Mouse (Mus musculus) hindbrain, embryonic 15.5 days (tissue): ENCODE measurements at regions not wholly inside any gene's neighbourhood (a gene's known extent, or its start where the extent isn't known, plus 50 kb on each side); places are given as distances from the start of the nearest gene placed in this dataset.
"Not testable (repeated sequence)": the region's sequence is repeated elsewhere in the genome, so short reads cannot be mapped to it uniquely, and the experiment has no call there.

Source experiments
- ATAC-seq: fragments of 200-750 bp; cut with Nextera tagmentation; 2 replicates; pipeline ENCODE4 v1.8.0; 2017; ENCODE audit warnings: low read depth, moderate number of reproducible peaks, moderate TSS enrichment; ENCODE audit not compliant: low FRiP score
- H3K27ac ChIP-seq: fragments of 300-500 bp; sonication (generic); replicated peaks from 2 replicates; pipeline ENCODE4 v1.5.1; 2015; ENCODE audit warnings: mild to moderate bottlenecking, inconsistent platforms
- H3K27me3 ChIP-seq: fragments of 300-500 bp; sonication (generic); 2 replicates; pipeline ENCODE4 v1.6.1; 2015; ENCODE audit warnings: control low read depth, inconsistent platforms
- H3K36me3 ChIP-seq: fragments of 300-500 bp; sonication (generic); 2 replicates; pipeline ENCODE4 v1.6.1; 2015; ENCODE audit warnings: control low read depth, inconsistent platforms
- H3K4me1 ChIP-seq: fragments of 300-500 bp; sonication (generic); replicated peaks from 2 replicates; pipeline ENCODE4 v1.6.1; 2015; ENCODE audit warnings: control low read depth, inconsistent platforms
- H3K4me2 ChIP-seq: fragments of 300-500 bp; sonication (generic); 2 replicates; pipeline ENCODE4 v1.6.1; 2015; ENCODE audit warnings: moderate library complexity, mild to moderate bottlenecking, inconsistent platforms
- H3K4me3 ChIP-seq: fragments of 300-500 bp; sonication (generic); 2 replicates; pipeline ENCODE4 v1.5.1; 2015; ENCODE audit warnings: mild to moderate bottlenecking, inconsistent platforms
- H3K9ac ChIP-seq: fragments of 300-500 bp; sonication (generic); 2 replicates; pipeline ENCODE4 v1.6.1; 2015; ENCODE audit warnings: inconsistent platforms
- H3K9me3 ChIP-seq: fragments of 300-500 bp; sonication (generic); 2 replicates; pipeline ENCODE4 v1.6.1; 2016; ENCODE audit warnings: control low read depth, inconsistent platforms
- WGBS: fragments of 180-500 bp; shearing (Covaris S2); methylation state at CpG from one replicate; pipeline ENCODE4 v1.1.7; 2015; 5-methylcytosine and 5-hydroxymethylcytosine counted together

- Histone ChIP-seq H3K9ac (no peak overlapping the region), H3K9me3 (no peaks in the 10 kb centered on the region), H3K27ac (no peak overlapping the region), H3K4me2 (no peak overlapping the region), H3K27me3 (no peaks in the 10 kb centered on the region), H3K4me3 (no peak overlapping the region), H3K4me1 (no peaks in the 10 kb centered on the region), H3K36me3 (no peaks in the 10 kb centered on the region)
- 25% methylated on average over 1 of the region's 1 CpGs for WGBS
- no peak for ATAC-seq
Observed at GRCm38 (mm10) chr3:118194754-118195153, 326.0 kb upstream of the Snx7 start.

- H3K9me3 ChIP-seq: no peaks in the 10 kb centered on the region
- no peak for ATAC-seq
- H3K4me1 ChIP-seq: no peaks in the 10 kb centered on the region
- H3K4me3 ChIP-seq: no peak overlapping the region
- no peak overlapping the region for H3K4me2 ChIP-seq
- H3K36me3 ChIP-seq: no peaks in the 10 kb centered on the region
- no peaks in the 10 kb centered on the region for H3K27me3 ChIP-seq
- no peak overlapping the region for H3K27ac ChIP-seq
- H3K9ac ChIP-seq: no peak overlapping the region
Observed at GRCm38 (mm10) chr3:118189382-118189781, 320.6 kb upstream of the Snx7 start.

DNA sequence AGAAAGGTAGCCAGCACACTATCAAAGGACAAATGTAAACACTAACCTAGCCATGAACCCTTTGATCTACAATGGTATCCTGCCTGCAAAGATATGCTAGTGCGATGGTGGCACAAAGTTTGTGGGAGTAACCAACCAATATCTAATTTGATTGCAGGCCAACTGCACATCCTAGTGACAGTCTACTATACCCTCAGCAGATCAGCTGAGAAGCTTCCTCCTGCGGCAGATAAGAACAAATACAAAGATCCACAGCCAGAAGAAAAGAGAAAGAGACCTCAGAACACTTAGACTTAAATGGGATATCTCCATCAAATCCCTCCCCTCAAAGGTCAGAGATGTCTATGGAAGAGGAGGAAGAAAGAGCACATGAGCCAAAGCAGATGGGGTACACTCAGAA, 308.7 kb upstream of the Snx7 start:
- WGBS: 96% methylated on average over 2 of the region's 2 CpGs
- no peak for ATAC-seq
- no peak overlapping the region for H3K27ac ChIP-seq
- no peak overlapping the region for H3K4me2 ChIP-seq
- H3K9me3 ChIP-seq: no peaks in the 10 kb centered on the region
- H3K4me3 ChIP-seq: no peak overlapping the region
- H3K9ac ChIP-seq: no peak overlapping the region
- no peaks in the 10 kb centered on the region for H3K27me3 ChIP-seq
- no peaks in the 10 kb centered on the region for H3K4me1 ChIP-seq
- H3K36me3 ChIP-seq: no peaks in the 10 kb centered on the region

- H3K4me1 ChIP-seq: no peaks in the 10 kb centered on the region
- no peak overlapping the region for H3K9ac ChIP-seq
- no peak for ATAC-seq
- 82% methylated on average over 2 of the region's 2 CpGs for WGBS
- no peak overlapping the region for H3K4me3 ChIP-seq
- H3K9me3 ChIP-seq: no peaks in the 10 kb centered on the region
- H3K4me2 ChIP-seq: no peak overlapping the region
- no peaks in the 10 kb centered on the region for H3K36me3 ChIP-seq
- no peaks in the 10 kb centered on the region for H3K27me3 ChIP-seq
- no peak overlapping the region for H3K27ac ChIP-seq
Observed at GRCm38 (mm10) chr3:118162916-118163315, 294.2 kb upstream of the Snx7 start.

- WGBS: 96% methylated on average over 1 of the region's 1 CpGs
- no peaks in the 10 kb centered on the region for H3K27me3 ChIP-seq
- H3K27ac ChIP-seq: no peak overlapping the region
Observed at GRCm38 (mm10) chr3:118144788-118145187, 276.1 kb upstream of the Snx7 start.

DNA sequence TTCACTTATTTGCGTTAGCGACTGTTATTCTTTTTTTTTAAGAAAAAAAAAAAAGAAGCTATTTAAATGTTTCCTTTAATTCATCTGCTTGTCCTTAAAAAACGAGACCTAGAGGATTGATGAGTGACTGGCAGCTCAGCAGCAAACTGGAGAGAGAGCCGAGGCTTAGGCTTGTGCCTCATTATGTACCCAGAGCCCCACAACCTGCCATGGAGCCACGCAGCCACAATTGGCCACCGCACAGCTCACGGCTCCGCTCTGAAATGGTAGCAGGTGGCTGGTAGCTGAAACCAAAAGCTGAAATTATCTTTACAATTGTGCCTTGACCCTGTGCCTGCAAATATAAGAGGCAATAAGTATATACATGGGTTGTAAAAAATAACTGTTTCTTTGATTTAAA, 273.0 kb upstream of the Snx7 start:
- H3K27ac ChIP-seq: no peak overlapping the region
- H3K4me3 ChIP-seq: no peak overlapping the region
- no peaks in the 10 kb centered on the region for H3K27me3 ChIP-seq

More at GRCm38 (mm10) chr3:118144788-118145187, 276.1 kb upstream of the Snx7 start:
- Histone ChIP-seq H3K36me3 (no peaks in the 10 kb centered on the region), H3K9me3 (no peaks in the 10 kb centered on the region), H3K4me2 (no peak overlapping the region), H3K4me3 (no peak overlapping the region), H3K4me1 (no peaks in the 10 kb centered on the region), H3K9ac (no peak overlapping the region)
- ATAC-seq: no peak

GRCm38 (mm10) chr3:118140108-118140507, 271.4 kb upstream of the Snx7 start:
- H3K9me3 ChIP-seq: no peaks in the 10 kb centered on the region
- WGBS: 79% methylated on average over 2 of the region's 2 CpGs
- no peak overlapping the region for H3K4me2 ChIP-seq
- no peak overlapping the region for H3K4me3 ChIP-seq
- no peaks in the 10 kb centered on the region for H3K27me3 ChIP-seq
- no peaks in the 10 kb centered on the region for H3K36me3 ChIP-seq
- H3K4me1 ChIP-seq: no peaks in the 10 kb centered on the region
- no peak for ATAC-seq
- H3K27ac ChIP-seq: no peak overlapping the region
- no peak overlapping the region for H3K9ac ChIP-seq

More for the DNA sequence above, 273.0 kb upstream of the Snx7 start:
- ATAC-seq: no peak
- no peak overlapping the region for H3K4me2 ChIP-seq
- no peak overlapping the region for H3K9ac ChIP-seq
- WGBS: 73% methylated on average over 8 of the region's 8 CpGs
- no peaks in the 10 kb centered on the region for H3K4me1 ChIP-seq
- no peaks in the 10 kb centered on the region for H3K36me3 ChIP-seq
- no peaks in the 10 kb centered on the region for H3K9me3 ChIP-seq

- H3K36me3 ChIP-seq, H3K27me3 ChIP-seq, H3K9me3 ChIP-seq, ATAC-seq, H3K27ac ChIP-seq, H3K4me1 ChIP-seq, H3K9ac ChIP-seq, H3K4me2 ChIP-seq, H3K4me3 ChIP-seq: not testable (repeated sequence)
- WGBS: 100% methylated on average over 1 of the region's 1 CpGs
Observed at GRCm38 (mm10) chr3:118128349-118128748, 259.6 kb upstream of the Snx7 start.

DNA sequence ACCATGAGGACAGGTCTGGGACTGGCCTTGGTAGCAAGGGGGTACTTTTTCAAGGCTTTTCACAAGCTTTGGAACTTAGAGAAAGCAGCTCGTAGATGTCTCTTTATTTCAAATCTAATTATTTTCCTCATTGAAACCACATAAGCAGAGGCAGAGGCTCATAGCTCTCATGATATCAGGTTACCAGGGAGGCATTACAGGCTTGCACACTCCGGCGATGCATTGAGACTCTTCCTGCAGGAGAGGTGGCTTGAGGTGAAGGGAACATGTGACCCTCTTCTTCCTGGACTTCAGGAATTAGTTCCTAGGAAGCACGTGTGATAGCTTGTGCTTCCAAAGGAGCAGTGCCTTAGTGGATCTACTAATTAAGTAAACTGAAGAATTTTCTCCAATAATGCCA, 233.9 kb upstream of the Snx7 start:
- Histone ChIP-seq H3K27me3 (no peaks in the 10 kb centered on the region), H3K4me1 (no peaks in the 10 kb centered on the region), H3K9ac (no peak overlapping the region), H3K9me3 (no peaks in the 10 kb centered on the region), H3K4me3 (no peak overlapping the region), H3K27ac (no peak overlapping the region), H3K4me2 (no peak overlapping the region), H3K36me3 (no peaks in the 10 kb centered on the region)
- no peak for ATAC-seq
- 85% methylated on average over 4 of the region's 4 CpGs for WGBS

GRCm38 (mm10) chr3:118084508-118084907, 215.8 kb upstream of the Snx7 start:
- no peak overlapping the region for H3K4me3 ChIP-seq
- H3K9me3 ChIP-seq: no peaks in the 10 kb centered on the region
- no peak for ATAC-seq
- no peaks in the 10 kb centered on the region for H3K4me1 ChIP-seq
- no peak overlapping the region for H3K4me2 ChIP-seq
- no peaks in the 10 kb centered on the region for H3K27me3 ChIP-seq
- no peak overlapping the region for H3K27ac ChIP-seq
- H3K9ac ChIP-seq: no peak overlapping the region
- 88% methylated on average over 3 of the region's 3 CpGs for WGBS
- no peaks in the 10 kb centered on the region for H3K36me3 ChIP-seq

GRCm38 (mm10) chr3:118072363-118072762, 203.6 kb upstream of the Snx7 start:
- H3K4me1 ChIP-seq: no peaks in the 10 kb centered on the region
- ATAC-seq: no peak

DNA sequence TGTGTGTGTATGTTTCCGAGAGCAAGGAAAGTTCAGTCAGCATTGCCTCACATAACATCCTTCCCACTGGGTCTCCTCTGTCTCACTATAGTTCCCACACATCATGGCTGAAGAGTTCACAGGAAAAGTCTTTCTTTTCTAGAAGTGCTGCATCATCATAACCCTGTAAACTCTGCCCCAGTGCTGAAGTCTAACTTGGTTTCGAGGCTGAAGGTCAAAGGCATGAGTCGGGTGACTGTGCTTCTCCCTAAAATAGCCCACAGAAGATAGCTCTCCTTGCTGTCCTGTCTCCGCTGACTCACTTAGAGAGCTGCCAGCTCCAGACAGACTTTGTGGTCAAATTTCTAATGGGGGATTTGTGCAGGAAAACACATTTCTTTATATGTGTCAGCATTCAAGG, 201.4 kb upstream of the Snx7 start:
- Histone ChIP-seq H3K4me2 (no peak overlapping the region), H3K9ac (no peak overlapping the region), H3K27me3 (no peaks in the 10 kb centered on the region), H3K4me3 (no peak overlapping the region), H3K27ac (no peak overlapping the region), H3K9me3 (no peaks in the 10 kb centered on the region), H3K4me1 (no peaks in the 10 kb centered on the region), H3K36me3 (no peaks in the 10 kb centered on the region)
- no peak for ATAC-seq
- WGBS: 81% methylated on average over 4 of the region's 4 CpGs

More at GRCm38 (mm10) chr3:118072363-118072762, 203.6 kb upstream of the Snx7 start:
- Histone ChIP-seq H3K4me3 (no peak overlapping the region), H3K9ac (no peak overlapping the region), H3K9me3 (no peaks in the 10 kb centered on the region), H3K36me3 (no peaks in the 10 kb centered on the region), H3K27me3 (no peaks in the 10 kb centered on the region), H3K4me2 (no peak overlapping the region), H3K27ac (no peak overlapping the region)
- 89% methylated on average over 3 of the region's 3 CpGs for WGBS

- peak; percentile 54; the same call in 1 of the 2 replicates for ATAC-seq
- H3K4me1 ChIP-seq: peaks cover 4% of the 10 kb centered on the region; the same call in 1 of the 2 replicates
- no peak overlapping the region for H3K9ac ChIP-seq
Observed at GRCm38 (mm10) chr3:118063679-118064078, 194.9 kb upstream of the Snx7 start.

More at GRCm38 (mm10) chr3:118063679-118064078, 194.9 kb upstream of the Snx7 start:
- Histone ChIP-seq H3K9me3 (no peaks in the 10 kb centered on the region), H3K4me2 (no peak overlapping the region), H3K27me3 (no peaks in the 10 kb centered on the region), H3K27ac (no peak overlapping the region), H3K36me3 (no peaks in the 10 kb centered on the region), H3K4me3 (no peak overlapping the region)
- 23% methylated on average over 2 of the region's 2 CpGs for WGBS
